Mouse (Mus musculus): ENCODE results near the gene Cntnap2. TPM values are rescaled to one million over a fixed set of nuclear protein-coding genes. Genes with fewer than 3 reads are reported as not detected.

Gene Cntnap2
- total and polyA plus RNA-seq, 2 experiments from 2014 or later, result 0.04 to 1.4 TPM

DNA sequence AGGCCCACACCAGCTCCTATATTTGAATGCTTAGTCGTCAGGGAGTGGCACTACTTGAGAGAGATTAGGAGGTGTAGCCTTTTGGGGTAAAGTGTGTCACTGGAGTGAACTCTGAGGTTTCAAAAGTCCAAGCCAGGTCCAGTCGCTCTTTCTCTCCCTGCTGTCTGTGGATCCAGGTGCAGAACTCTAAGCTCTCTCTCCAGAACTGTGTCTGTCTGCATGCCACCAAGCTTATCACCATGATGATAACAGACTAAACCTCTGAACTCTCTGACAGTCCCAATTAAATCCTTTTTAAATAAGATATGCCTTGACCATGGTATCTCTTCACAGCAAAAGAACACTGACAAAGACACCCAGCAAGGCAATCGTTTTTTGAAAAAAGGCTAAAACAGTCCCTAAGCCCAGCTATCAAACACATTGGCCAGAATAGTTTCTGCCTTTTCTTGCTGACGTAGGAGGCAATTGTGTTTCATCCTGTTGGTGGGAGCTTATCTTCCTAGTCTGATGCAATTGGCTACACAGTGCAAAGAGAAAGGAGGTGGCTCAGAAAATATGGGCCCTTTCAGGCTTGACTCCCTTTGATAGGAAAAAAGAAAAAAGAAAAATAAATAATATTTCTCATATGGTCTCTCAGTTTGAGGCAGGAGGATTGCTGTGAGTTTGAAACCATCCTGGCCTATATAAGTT lies 2281.8 kb downstream of the Cntnap2 start:
- H3K27me3 ChIP-seq (ENCODE audit: control insufficient read depth, insufficient read depth, low read length), result no peaks in the 10 kb centered on the region
- H3K9me3 ChIP-seq (replicated peaks; ENCODE audit: control insufficient read depth, low read length), result no peaks in the 10 kb centered on the region
- no peak overlapping the region for H3K27ac ChIP-seq (ENCODE audit: low read depth)
- H3K4me1 ChIP-seq (ENCODE audit: control insufficient read depth, insufficient read depth), result no peaks in the 10 kb centered on the region; the same call in 1 of the 2 replicates
- 31% methylated on average over 4 of the region's 4 CpGs for WGBS
- TF ChIP-seq EP300 (IDR thresholded peaks at IDR 0.05; ENCODE audit: low read depth) (no peak), CTCF (IDR thresholded peaks at IDR 0.05; ENCODE audit: low read depth) (no peak)
- H3K4me2 ChIP-seq (ENCODE audit: low read depth, low read length), result no peak overlapping the region
- no peaks in the 10 kb centered on the region for H3K36me3 ChIP-seq (replicated peaks; ENCODE audit: control insufficient read depth, insufficient read depth, low read length)
- no peak overlapping the region for H3K4me3 ChIP-seq (ENCODE audit: low read depth, low read length)
- no peak for ATAC-seq (ENCODE audit: insufficient read depth, low read depth)
- H3K9ac ChIP-seq (replicated peaks; ENCODE audit: low read depth, low read length), result no peak overlapping the region
- no peak for DNase-seq (ENCODE audit: low spot score)

DNA sequence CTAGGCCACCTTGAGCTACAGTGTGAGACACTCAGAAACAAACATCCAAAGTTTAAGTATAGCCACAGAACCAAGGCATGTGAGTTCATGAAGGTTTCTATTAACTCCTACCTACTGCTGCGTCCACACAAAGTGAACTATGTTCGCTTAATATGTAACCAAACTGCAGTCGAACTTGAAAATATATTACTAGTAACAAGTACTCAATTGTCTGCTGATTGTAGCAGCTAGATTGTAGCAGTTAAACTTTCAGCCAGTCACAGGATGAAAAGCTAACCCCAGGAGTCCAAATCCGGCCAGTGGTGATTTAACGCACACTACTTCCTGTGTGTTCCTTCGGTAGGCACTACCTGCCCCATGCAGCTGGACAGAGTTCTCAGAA lies 2282.3 kb downstream of the Cntnap2 start:
- Histone ChIP-seq H3K27me3 (ENCODE audit: control insufficient read depth, insufficient read depth, low read length) (no peaks in the 10 kb centered on the region), H3K27ac (ENCODE audit: low read depth) (no peak overlapping the region), H3K9ac (replicated peaks; ENCODE audit: low read depth, low read length) (no peak overlapping the region), H3K4me2 (ENCODE audit: low read depth, low read length) (no peak overlapping the region), H3K9me3 (replicated peaks; ENCODE audit: control insufficient read depth, low read length) (no peaks in the 10 kb centered on the region), H3K4me1 (ENCODE audit: control insufficient read depth, insufficient read depth) (no peaks in the 10 kb centered on the region; the same call in 1 of the 2 replicates), H3K4me3 (ENCODE audit: low read depth, low read length) (no peak overlapping the region), H3K36me3 (replicated peaks; ENCODE audit: control insufficient read depth, insufficient read depth, low read length) (no peaks in the 10 kb centered on the region)
- no peak for TF ChIP-seq CTCF (IDR thresholded peaks at IDR 0.05; ENCODE audit: low read depth)
- TF ChIP-seq EP300 (IDR thresholded peaks at IDR 0.05; ENCODE audit: low read depth), result no peak
- 81% methylated on average over 6 of the region's 6 CpGs for WGBS
- ATAC-seq (ENCODE audit: insufficient read depth, low read depth) (no peak), DNase-seq (ENCODE audit: low spot score) (no peak)

- H3K4me2 ChIP-seq (ENCODE audit: low read depth, low read length), result no peak overlapping the region
- no peak for DNase-seq (ENCODE audit: low spot score)
- no peaks in the 10 kb centered on the region for H3K9me3 ChIP-seq (replicated peaks; ENCODE audit: control insufficient read depth, low read length)
- TF ChIP-seq EP300 (IDR thresholded peaks at IDR 0.05; ENCODE audit: low read depth) (no peak), CTCF (IDR thresholded peaks at IDR 0.05; ENCODE audit: low read depth) (no peak)
- no peak overlapping the region for H3K4me3 ChIP-seq (ENCODE audit: low read depth, low read length)
- H3K9ac ChIP-seq (replicated peaks; ENCODE audit: low read depth, low read length), result no peak overlapping the region
- no peaks in the 10 kb centered on the region for H3K36me3 ChIP-seq (replicated peaks; ENCODE audit: control insufficient read depth, insufficient read depth, low read length)
- 91% methylated on average over 1 of the region's 1 CpGs for WGBS
- H3K27me3 ChIP-seq (ENCODE audit: control insufficient read depth, insufficient read depth, low read length), result no peaks in the 10 kb centered on the region
- no peak overlapping the region for H3K27ac ChIP-seq (ENCODE audit: low read depth)
- no peaks in the 10 kb centered on the region for H3K4me1 ChIP-seq (ENCODE audit: control insufficient read depth, insufficient read depth)
- ATAC-seq (ENCODE audit: insufficient read depth, low read depth), result no peak
Measured at GRCm38 (mm10) chr6:47343245-47343644, 2284.1 kb downstream of the Cntnap2 start.

- no peak overlapping the region for H3K9ac ChIP-seq (replicated peaks; ENCODE audit: low read depth, low read length)
- WGBS, result 74% methylated on average over 3 of the region's 3 CpGs
- H3K36me3 ChIP-seq (replicated peaks; ENCODE audit: control insufficient read depth, insufficient read depth, low read length), result no peaks in the 10 kb centered on the region
- no peak for DNase-seq (ENCODE audit: low spot score)
- no peak overlapping the region for H3K4me2 ChIP-seq (ENCODE audit: low read depth, low read length)
- no peak overlapping the region for H3K4me3 ChIP-seq (ENCODE audit: low read depth, low read length)
- no peaks in the 10 kb centered on the region for H3K4me1 ChIP-seq (ENCODE audit: control insufficient read depth, insufficient read depth)
- no peak overlapping the region for H3K27ac ChIP-seq (ENCODE audit: low read depth)
- ATAC-seq (ENCODE audit: insufficient read depth, low read depth), result no peak
- TF ChIP-seq EP300 (IDR thresholded peaks at IDR 0.05; ENCODE audit: low read depth) (no peak), CTCF (IDR thresholded peaks at IDR 0.05; ENCODE audit: low read depth) (no peak)
- no peaks in the 10 kb centered on the region for H3K27me3 ChIP-seq (ENCODE audit: control insufficient read depth, insufficient read depth, low read length)
- no peaks in the 10 kb centered on the region for H3K9me3 ChIP-seq (replicated peaks; ENCODE audit: control insufficient read depth, low read length)
Measured at GRCm38 (mm10) chr6:47344696-47345095, 2285.5 kb downstream of the Cntnap2 start.

DNA sequence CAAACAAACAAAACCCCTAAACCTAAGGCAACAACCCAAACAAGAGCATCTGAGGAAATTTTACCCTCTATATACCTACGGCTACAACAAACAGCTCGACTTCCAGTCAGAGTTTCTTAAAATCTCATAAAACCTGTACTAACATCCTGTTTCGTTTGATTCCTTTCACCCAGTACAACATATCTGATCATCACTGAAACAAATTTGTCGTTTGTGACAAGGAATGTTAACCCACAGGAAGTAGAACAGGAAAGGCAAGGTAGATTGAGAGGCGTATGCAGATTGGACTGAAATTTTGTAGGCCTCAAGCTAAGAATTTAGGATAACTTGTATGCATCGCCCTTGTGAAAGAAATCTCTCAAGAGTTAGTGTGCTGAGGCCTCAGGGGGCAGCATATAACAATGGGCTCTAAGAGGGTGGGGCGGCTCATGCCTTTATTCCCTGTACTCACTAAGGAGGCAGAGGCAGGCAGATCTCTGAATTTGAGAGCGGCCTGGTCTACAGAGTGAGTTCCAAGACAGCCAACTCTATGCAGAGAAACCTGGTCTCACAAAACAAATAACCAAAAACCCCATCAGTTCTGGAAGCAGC lies 2291.0 kb downstream of the Cntnap2 start:
- no peak for ATAC-seq (ENCODE audit: insufficient read depth, low read depth)
- DNase-seq (ENCODE audit: low spot score), result no peak
- Histone ChIP-seq H3K4me3 (ENCODE audit: low read depth, low read length) (no peak overlapping the region), H3K36me3 (replicated peaks; ENCODE audit: control insufficient read depth, insufficient read depth, low read length) (no peaks in the 10 kb centered on the region), H3K27me3 (ENCODE audit: control insufficient read depth, insufficient read depth, low read length) (no peaks in the 10 kb centered on the region), H3K4me1 (ENCODE audit: control insufficient read depth, insufficient read depth) (no peaks in the 10 kb centered on the region), H3K4me2 (ENCODE audit: low read depth, low read length) (no peak overlapping the region), H3K9me3 (replicated peaks; ENCODE audit: control insufficient read depth, low read length) (no peaks in the 10 kb centered on the region), H3K27ac (ENCODE audit: low read depth) (no peak overlapping the region), H3K9ac (replicated peaks; ENCODE audit: low read depth, low read length) (no peak overlapping the region)
- no peak for TF ChIP-seq EP300 (IDR thresholded peaks at IDR 0.05; ENCODE audit: low read depth)
- no peak for TF ChIP-seq CTCF (IDR thresholded peaks at IDR 0.05; ENCODE audit: low read depth)
- 78% methylated on average over 8 of the region's 8 CpGs for WGBS
